Mouse (Mus musculus): Measurements from ENCODE around the gene Zmym6.
"Not testable (repeated sequence)": the region's sequence is repeated elsewhere in the genome, so short reads cannot be mapped to it uniquely, and the experiment has no call there.

Zmym6 gene

GRCm38 (mm10) chr4:127076875-127077548 lies at the start of gene Zmym6:
Gene Zmym6, plus strand, starts transcription at chr4:127077383.
- peak; percentile 98 for DNase-seq

DNA sequence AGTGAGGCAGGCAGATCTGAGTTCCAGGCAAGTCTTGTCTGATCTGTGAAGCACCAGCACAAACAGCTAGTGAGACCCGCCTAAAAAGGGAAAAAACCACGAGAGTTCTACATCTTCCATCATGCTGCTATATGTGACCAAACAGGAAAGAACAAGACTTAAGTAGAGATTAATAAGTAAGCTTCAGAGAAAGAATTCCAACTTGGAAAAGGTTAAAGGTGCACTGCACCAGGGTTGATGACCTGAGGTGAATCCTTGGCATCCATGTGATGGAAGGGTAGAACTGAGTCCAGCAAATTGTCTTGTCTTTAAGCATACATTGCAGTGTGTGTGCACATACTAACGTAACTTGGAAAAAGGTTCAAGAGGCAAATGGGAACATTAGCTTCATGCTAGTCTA lies 40.0 kb upstream of the Zmym6 start:
- DNase-seq = no peak

DNA sequence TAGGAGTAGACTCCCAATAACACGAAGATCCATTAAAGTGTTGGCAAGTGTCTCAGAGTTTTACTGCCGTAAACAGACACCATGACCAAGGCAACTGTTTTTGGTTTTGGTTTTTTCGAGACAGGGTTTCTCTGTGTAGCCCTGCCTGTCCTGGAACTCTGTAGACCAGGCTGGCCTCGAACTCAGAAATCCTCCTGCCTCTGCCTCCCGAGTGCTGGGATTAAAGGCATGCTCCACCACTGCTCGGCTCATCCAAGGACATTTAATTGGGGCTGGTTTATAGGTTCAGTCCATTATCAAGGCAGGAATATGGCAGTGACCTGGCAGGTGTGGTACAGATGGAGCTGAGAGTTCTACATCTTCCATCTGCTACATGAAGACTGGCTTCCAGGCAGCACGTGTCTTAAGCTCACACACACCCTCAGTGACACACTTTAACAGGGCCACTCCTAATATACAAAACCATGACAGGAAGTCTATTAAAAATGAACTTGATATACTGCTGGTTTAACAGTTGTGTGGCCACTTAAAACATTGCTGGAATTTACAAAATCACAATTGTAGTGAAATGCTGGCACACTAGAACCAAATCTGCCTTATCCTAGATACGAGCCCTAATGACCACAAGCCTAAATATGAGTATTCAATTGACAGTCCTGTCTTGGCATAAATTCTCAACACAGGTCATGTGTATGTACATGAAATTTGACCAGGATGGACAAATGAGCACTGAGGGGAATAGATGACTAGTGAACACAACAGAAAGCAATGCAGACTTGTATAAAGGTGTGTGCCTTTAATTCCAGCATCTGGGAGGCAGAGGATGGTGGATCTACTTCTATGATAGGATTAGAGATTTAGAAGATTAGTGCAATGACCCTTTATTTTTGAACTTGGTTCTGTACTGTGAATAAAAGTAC lies 39.0 kb upstream of the Zmym6 start:
- no peak for DNase-seq

GRCm38 (mm10) chr4:127038828-127039349 lies 38.3 kb upstream of the Zmym6 start:
- no peak for DNase-seq

DNA sequence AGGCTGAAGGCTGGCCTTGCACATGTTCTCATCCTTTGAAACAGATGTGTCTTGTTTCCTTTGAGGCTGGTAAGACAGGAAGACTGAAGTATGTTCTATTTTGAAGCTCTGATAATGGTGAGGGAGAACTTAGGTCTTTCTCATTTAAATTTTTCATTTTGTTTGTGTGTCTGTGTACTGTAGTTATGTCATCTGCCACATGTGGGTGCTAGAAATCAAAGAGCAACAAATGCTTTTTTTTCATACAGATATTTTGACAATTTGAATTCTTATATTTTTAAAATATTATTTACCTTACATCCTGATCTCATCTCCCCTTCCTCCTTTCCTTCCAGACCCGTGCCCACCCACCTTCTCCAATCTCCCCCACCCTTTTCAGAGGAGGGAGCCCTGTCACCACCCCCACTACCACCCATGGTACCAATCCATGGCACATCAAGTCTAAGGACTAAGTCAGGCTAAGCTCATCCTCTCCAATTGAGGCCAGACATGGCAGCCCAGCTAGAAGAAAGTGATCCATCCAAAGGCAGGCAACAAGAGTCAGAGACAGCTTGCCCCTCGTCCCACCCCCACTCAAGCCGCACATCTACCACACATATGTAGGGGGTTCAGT lies 37.2 kb upstream of the Zmym6 start:
- DNase-seq = no peak

GRCm38 (mm10) chr4:127043540-127043939 lies 33.6 kb upstream of the Zmym6 start:
- no peak for DNase-seq

- DNase-seq = no peak
These were observed 26.1 kb upstream of the Zmym6 start for GRCm38 (mm10) chr4:127051121-127051520.

DNA sequence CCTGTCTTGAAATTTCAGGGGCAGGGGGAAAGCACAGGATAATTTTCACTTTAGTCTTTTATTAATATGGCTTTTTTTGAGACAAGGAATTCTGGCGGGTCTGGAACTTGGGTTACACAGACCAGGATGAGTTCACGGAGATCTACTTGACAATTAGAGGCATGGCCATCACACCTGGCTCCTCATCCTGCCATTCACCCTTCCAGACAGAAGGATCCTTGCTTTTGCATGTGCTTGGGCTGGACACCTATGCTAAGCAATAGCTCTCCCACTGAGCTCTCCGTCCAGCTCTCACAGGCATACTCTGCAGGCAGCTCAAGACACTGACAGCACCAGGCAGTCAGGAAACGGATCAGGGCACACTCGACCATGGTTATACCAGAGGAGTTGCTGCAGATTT lies 24.1 kb upstream of the Zmym6 start:
- no peak for DNase-seq

- DNase-seq = no peak
These were observed 22.5 kb upstream of the Zmym6 start for GRCm38 (mm10) chr4:127054522-127055198.

DNA sequence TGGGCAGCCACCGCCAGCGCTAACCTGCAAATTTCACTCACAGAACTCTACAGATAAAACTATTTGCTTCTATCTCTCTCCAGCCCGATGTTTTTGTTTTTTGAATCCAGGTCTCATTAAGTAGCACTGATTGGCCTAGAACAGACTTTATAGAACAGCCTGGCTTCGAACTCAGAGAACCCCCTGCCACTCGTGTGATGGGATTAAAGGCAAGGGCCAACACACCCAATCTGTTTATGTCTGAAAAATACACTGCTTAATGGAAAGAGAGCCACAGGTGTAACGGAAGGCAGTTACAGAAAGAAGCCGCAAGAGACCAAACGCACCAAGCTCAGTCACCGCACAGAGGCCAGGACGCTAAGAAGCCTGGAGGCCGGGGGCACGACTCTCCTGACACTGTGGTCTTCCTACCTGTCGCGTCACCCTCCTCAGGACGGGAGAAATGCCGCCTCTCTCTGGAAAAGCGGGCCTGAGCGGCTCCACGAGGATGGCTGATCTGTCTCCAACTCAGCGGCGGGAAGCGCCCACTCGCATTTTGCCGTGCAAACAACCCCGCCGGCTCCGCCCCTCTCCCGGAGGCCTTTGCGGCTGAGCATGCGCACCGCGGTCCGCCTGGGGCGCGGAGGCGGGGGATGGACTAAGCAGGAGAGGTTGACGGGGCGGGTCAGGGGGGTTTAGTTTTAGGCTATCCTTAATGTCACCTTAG lies 16.4 kb upstream of the Zmym6 start, which contains the start of gene Zmym1:
TSS of gene Zmym1 (minus strand) at position 568 of the 706 bp plus-strand sequence.
- peak; percentile 93 for DNase-seq

DNA sequence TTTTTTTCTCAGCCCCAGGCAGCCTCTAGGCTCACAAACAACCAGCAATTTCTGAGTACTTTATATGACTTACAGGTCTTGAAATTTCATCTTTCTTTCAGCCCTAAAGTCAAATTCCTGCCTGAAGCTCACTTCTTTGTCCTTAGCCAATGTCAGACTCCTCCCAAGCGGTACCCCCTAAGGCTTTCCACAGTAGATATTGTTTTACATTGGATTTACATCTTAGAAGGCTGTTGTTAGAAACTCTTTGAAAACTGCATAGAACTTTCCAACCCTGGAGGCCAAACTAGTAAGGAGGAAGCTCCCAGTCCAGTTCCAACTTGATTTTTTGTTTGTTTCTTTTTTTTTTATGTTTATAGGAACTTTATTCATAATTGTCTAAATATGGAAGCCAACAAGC lies 13.1 kb upstream of the Zmym6 start:
- no peak for DNase-seq

- no peak for DNase-seq
These were observed 2.3 kb upstream of the Zmym6 start for GRCm38 (mm10) chr4:127074915-127075314.

DNA sequence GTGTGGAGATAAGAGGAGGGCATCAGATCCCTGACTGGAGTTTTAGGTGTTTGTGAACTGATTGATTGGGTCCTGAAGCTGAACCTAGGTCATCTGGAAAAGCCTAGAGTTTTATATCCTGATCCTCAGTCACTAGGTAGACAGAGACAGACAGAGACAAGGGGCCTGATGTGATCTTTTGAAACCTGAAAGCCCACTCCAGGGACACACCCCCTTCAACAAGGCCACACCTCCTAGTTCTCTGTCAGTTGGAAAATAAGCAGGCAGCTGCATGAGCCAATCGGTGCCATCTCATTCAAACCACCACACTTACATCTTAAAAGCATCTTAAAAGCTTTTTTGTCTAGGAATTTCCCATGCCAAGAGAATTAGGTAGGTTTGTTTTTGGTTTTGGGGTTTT lies 3.6 kb downstream of the Zmym6 start:
- no peak for DNase-seq

- no peak for DNase-seq
These were observed 5.9 kb downstream of the Zmym6 start for GRCm38 (mm10) chr4:127083131-127083530.

DNA sequence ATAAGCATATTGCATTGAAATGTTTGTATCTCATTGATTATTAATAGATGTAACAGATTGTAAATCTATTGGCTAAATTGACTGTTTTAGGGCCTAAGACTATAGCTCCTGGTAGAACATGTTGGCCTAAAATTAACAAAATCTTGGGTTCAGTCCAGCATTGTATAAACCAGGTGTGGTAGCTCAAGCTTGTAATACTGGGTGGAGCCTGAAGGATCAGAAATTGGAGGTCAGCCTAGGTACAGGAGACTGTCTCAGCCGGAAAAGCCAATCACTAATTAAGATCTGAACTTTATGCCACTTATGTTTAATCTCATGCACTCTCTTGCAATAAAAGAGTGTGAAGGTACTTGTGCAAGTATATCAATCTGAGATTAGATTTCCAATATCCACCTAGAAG lies 8.6 kb downstream of the Zmym6 start:
- no peak for DNase-seq

DNA sequence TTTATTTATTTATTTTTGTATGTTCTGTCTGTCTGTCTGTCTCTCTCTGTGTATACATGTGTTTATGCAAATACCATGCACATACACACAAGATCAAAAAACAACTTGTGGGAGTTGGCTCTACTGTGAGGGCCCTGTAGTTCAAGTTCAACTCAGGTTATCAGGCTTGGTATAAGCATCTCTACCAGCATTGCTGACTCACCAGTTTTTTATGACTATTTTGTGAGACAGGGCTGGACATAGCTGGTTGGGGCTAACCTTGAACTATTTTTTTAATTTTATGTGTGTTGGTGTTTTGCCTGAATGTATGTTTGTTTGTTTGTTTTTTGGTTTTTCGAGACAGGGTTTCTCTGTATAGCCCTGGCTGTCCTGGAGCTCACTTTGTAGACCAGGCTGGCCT lies 14.0 kb downstream of the Zmym6 start:
- DNase-seq = no peak

- DNase-seq = no peak
These were observed 17.9 kb downstream of the Zmym6 start for GRCm38 (mm10) chr4:127095090-127095489.

DNA sequence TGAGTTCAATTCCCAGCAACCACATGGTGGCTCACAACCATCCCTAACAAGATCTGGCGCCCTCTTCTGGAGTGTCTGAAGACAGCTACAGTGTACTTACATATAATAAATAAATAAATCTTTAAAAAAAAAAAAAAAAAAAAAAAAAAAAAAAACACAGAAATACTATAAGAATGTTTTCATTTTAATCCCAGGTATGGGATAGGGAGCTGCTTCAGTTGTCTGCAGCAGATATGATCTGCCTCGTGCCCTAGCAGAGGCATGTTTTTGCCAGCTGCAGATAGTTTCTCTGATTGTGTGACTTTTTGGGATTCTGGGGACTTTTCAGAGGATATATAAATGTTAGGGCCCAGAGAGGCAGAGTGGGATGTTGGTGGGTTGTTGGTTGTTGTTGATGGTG lies 22.4 kb downstream of the Zmym6 start:
- DNase-seq = not testable (repeated sequence)

DNA sequence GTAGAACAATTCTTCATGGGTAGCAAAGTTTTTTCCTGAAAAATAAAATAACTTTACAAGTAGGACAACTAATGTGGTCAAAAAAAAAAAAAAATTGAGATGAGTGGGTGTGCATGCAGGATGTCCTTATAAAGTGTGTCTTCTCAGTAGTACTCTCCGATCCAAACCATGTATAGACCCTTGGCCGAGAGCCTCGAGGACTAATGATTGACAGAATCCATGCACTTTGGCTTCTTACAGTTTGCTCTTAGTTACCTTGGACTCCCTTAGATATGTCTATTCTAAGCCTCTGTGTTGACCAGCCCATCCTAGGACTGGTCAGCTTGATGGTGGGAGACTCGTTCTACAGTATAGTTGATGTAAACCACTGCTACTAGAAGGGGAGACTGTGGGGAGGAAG lies 30.4 kb downstream of the Zmym6 start:
- DNase-seq = no peak

GRCm38 (mm10) chr4:127110570-127110969 lies 33.4 kb downstream of the Zmym6 start:
- DNase-seq = no peak

DNA sequence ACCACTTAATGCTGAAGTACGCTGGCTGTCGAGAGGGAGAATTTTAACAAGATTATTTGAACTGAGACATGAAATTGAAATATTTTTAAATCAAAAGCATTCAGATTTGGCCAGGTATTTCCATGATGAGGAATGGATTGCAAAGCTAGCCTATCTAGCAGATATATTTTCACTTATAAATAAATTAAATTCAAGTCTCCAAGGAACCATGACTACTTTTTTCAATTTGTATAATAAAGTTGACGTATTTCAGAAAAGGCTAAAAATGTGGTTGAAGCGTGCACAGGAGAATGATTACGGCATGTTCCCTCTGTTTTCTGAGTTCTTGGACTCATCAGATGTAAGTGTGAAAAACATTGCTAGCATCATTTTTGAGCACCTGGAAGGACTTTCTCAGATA lies 46.2 kb downstream of the Zmym6 start, which contains the start of gene Tmem35b:
TSS of gene Tmem35b (plus strand) at position 301 of the 400 bp plus-strand sequence.
- DNase-seq = no peak

GRCm38 (mm10) chr4:127124331-127124730 lies 47.1 kb downstream of the Zmym6 start:
- no peak for DNase-seq
